Mouse (Mus musculus) limb, embryonic 12.5 days (tissue): ENCODE data around the gene Prph. TPM values are rescaled to one million over a fixed set of nuclear protein-coding genes. Genes with fewer than 3 reads are reported as not detected.
A peak's percentile ranks its signal among the peaks of the same experiment; 100 is the strongest.

Experiments used
- ATAC-seq: fragments of 200-750 bp; cut with Nextera tagmentation; 2 replicates; pipeline ENCODE4 v1.8.0; 2017; ENCODE audit warnings: low read depth, moderate TSS enrichment; ENCODE audit not compliant: insufficient number of reproducible peaks, insufficient read depth, low FRiP score, low TSS enrichment
- H3K27ac ChIP-seq: fragments of 300-500 bp; sonication (generic); 2 replicates; pipeline ENCODE4 v1.5.1; 2016; ENCODE audit warnings: mild to moderate bottlenecking, moderate library complexity
- H3K27me3 ChIP-seq: fragments of 300-500 bp; sonication (generic); 2 replicates; pipeline ENCODE4 v1.6.1; 2016; ENCODE audit warnings: mild to moderate bottlenecking, moderate library complexity
- H3K36me3 ChIP-seq: fragments of 300-500 bp; sonication (generic); 2 replicates; pipeline ENCODE4 v1.6.1; 2016; ENCODE audit warnings: mild to moderate bottlenecking, moderate library complexity
- H3K4me1 ChIP-seq: fragments of 300-500 bp; sonication (generic); replicated peaks from 2 replicates; pipeline ENCODE4 v1.6.1; 2016
- H3K4me2 ChIP-seq: fragments of 300-500 bp; sonication (generic); 2 replicates; pipeline ENCODE4 v1.6.1; 2016; ENCODE audit warnings: mild to moderate bottlenecking, moderate library complexity
- H3K4me3 ChIP-seq: fragments of 300-500 bp; sonication (generic); replicated peaks from 2 replicates; pipeline ENCODE4 v1.5.1; 2016; ENCODE audit warnings: mild to moderate bottlenecking
- H3K9ac ChIP-seq: fragments of 300-500 bp; sonication (generic); replicated peaks from 2 replicates; pipeline ENCODE4 v1.6.1; 2016; ENCODE audit warnings: mild to moderate bottlenecking, moderate library complexity
- H3K9me3 ChIP-seq: fragments of 300-500 bp; sonication (generic); 2 replicates; pipeline ENCODE4 v1.6.1; 2016; ENCODE audit warnings: mild to moderate bottlenecking, moderate library complexity
- WGBS: fragments of 180-500 bp; shearing (Covaris S2); methylation state at CpG from one replicate; pipeline ENCODE4 v1.1.7; 2016; 5-methylcytosine and 5-hydroxymethylcytosine counted together
- polyA plus RNA-seq: library from polyadenylated mRNA; unstranded; fragments of >200 nt; fragmentation: Nextera tagmentation; extraction: Ambion mirVana; gene quantifications from 2 replicates; pipeline ENCODE4 v1.2.1, GENCODE M21; 2016

Gene Prph
- polyA plus RNA-seq, 1 experiment from 2014 or later, result 5.1 TPM

DNA sequence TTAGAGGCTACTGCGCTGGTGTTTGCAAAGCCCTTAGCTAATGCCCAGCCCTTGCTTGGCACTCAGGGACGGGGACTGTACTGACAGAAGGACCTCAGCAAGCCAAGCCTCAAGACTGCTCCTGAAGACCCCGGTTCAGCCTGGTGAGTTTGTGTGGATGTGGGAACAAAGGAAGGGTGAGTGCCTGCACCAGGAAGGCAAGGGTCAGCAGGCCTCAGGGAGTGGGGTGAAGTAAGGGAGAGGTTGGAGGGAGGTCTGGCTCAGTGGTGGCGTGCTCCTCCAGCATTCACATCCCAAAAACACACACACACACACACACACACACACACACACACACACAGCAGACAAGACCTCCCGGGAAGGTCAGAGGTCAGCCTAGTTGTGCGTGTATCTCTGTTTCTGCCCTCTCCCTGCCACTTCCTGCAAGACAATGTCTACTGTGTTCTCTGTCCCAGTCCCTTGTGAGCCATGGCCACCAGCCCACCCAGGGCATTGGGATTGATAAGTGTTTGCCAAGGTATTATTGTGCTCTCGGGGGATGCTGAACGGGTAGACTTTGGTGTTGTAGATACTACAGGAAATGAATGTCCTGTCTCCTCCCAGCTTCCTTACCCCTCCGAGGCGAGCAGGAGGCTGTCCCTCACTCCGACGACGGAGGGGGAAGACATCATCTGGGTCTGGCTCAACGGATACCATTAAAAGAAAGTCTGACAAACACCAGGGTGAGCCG, 23.4 kb downstream of the Prph start:
- H3K4me3 ChIP-seq, result no peak overlapping the region
- H3K4me1 ChIP-seq, result peaks cover 20% of the 10 kb centered on the region
- no peak overlapping the region for H3K4me2 ChIP-seq
- H3K9me3 ChIP-seq, result no peaks in the 10 kb centered on the region
- 84% methylated on average over 15 of the region's 15 CpGs for WGBS
- no peak overlapping the region for H3K27ac ChIP-seq
- H3K36me3 ChIP-seq, result peaks cover 61% of the 10 kb centered on the region
- peaks cover 12% of the 10 kb centered on the region for H3K27me3 ChIP-seq
- no peak for ATAC-seq
- peak overlapping the region; percentile 13; the same call in 1 of the 2 replicates for H3K9ac ChIP-seq

DNA sequence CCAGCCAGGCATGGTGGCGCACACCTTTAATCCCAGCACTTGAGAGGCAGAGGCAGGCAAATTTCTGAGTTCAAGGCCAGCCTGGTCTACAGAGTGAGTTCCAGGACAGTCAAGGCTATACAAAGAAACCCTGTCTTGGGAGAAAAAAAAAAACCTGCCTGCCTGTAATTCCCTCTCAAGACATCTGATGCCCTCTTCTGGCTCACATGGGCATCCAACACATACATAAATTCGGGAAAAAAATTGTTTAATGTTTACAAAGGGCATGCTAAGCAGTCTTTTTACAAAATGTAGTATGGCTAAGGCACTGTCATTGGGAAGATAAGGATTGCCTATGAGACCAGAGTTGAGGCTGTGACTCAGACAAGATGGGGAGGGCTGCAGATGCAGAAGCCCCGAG, 24.8 kb downstream of the Prph start:
- H3K9me3 ChIP-seq, result no peaks in the 10 kb centered on the region
- H3K4me3 ChIP-seq, result no peak overlapping the region
- peaks cover 63% of the 10 kb centered on the region for H3K36me3 ChIP-seq
- no peak for ATAC-seq
- WGBS, result 85% methylated on average over 3 of the region's 3 CpGs
- H3K27ac ChIP-seq, result no peak overlapping the region
- H3K9ac ChIP-seq, result no peak overlapping the region
- peaks cover 27% of the 10 kb centered on the region for H3K27me3 ChIP-seq
- no peak overlapping the region for H3K4me2 ChIP-seq
- peaks cover 25% of the 10 kb centered on the region for H3K4me1 ChIP-seq

DNA sequence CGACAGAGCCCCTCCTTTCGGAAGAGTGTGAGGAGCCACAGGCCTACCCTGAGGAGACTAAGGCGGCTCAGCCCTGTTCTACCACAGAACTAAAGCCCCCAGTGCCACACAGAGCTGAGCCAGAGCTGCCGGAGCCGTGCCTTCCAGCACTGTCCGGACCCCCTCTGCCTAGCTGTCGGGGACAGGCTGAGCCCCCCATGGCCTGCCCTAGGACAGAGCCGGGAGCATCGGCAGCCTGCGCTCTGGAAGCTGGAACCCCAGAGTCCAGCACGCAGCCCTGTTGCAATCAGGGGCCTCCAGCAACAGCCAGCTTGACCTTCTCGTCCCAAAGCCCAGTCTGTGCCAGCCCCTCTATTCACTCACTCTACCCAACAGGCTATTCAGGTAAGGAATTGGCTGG, 27.3 kb downstream of the Prph start:
- Histone ChIP-seq H3K36me3 (peaks cover 53% of the 10 kb centered on the region), H3K9ac (no peak overlapping the region), H3K4me1 (peaks cover 16% of the 10 kb centered on the region), H3K4me2 (no peak overlapping the region), H3K9me3 (peaks cover 1% of the 10 kb centered on the region; the same call in 1 of the 2 replicates), H3K27ac (no peak overlapping the region), H3K4me3 (no peak overlapping the region), H3K27me3 (peaks cover 52% of the 10 kb centered on the region)
- 92% methylated on average over 12 of the region's 12 CpGs for WGBS
- no peak for ATAC-seq

DNA sequence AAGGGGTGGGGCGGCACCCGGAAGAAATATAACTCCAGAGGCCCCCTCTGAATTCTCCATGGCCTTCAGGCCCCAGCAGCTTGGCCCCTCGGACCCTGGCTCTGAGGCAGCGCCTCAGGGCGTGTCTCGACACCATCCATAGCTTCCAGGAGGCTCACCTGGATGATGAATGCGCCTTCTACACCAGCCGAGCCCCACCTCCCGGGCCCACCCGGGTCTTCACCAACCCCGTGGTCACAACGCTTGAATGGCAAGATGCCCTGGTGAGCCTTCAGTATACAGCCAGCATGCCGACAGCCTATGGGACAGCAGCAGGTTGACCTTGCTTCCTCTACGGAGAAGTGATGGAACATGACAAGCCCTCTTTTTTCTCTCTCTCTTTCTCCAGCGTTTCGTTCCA, 27.9 kb downstream of the Prph start:
- H3K36me3 ChIP-seq, result peaks cover 48% of the 10 kb centered on the region

DNA sequence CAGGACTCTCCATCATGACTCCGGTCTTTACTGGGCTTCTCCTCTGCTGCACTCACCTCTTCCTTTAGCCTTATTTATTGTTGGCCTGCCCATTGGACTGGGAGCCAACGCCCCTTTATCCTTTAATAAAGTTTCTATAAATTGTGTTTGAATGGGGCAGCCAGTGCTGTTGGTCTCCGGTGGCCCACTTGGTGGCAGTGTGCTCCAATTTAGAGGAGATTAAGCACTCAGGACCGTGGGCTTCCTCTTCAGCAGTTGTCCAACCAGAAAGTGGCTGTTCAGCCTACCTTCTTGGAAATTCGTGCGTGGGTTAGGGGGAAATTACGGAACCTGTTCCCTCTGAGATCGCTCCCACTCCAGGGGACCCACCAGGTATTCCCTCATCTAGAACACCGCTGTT, 28.3 kb downstream of the Prph start:
- Histone ChIP-seq H3K4me1 (peaks cover 17% of the 10 kb centered on the region), H3K27me3 (peaks cover 61% of the 10 kb centered on the region), H3K9ac (no peak overlapping the region), H3K4me3 (no peak overlapping the region), H3K27ac (no peak overlapping the region), H3K9me3 (peaks cover 3% of the 10 kb centered on the region; the same call in 1 of the 2 replicates), H3K36me3 (peaks cover 44% of the 10 kb centered on the region), H3K4me2 (no peak overlapping the region)
- ATAC-seq, result no peak
- 66% methylated on average over 9 of the region's 9 CpGs for WGBS

More for the DNA sequence above, 27.9 kb downstream of the Prph start:
- Histone ChIP-seq H3K9ac (no peak overlapping the region), H3K4me2 (no peak overlapping the region), H3K4me3 (no peak overlapping the region), H3K27me3 (peaks cover 57% of the 10 kb centered on the region), H3K27ac (no peak overlapping the region), H3K4me1 (peaks cover 13% of the 10 kb centered on the region), H3K9me3 (peaks cover 3% of the 10 kb centered on the region; the same call in 1 of the 2 replicates)
- ATAC-seq, result no peak
- 89% methylated on average over 16 of the region's 16 CpGs for WGBS

DNA sequence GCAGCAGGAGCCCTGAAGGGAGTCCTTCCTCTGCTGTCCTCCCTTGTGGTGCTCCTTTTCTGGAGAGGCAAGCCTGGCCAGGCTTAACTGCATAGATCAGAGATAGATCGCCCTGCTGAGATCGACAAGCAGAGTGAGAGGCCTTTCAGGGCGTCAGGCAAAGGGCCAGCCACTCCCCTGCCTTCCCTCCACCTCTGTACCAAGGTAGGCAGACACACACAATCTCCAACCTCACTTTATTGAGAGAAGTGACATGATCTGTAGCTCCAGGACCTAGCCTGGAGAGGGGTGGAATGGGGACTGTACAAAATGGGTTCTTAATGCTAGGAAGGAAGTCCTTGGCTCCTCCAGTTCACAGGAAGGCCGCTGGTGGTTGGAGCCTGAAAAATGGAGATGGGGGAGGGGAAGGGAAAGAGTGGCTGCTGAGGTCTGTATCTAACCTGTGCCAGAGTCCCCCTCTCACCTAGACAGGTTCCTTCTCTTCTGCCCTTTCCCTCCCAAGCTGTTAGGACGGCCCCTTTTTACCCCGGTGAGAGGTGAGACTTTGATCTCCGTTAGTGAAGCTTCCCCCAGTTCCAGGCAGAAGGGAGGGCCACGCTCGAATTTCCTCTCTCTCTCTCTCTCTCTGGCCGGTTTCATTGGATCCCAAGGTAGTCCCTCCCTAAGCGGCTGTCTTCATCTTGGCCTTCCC, 29.0 kb downstream of the Prph start:
- peaks cover 3% of the 10 kb centered on the region; the same call in 1 of the 2 replicates for H3K9me3 ChIP-seq
- peak overlapping the region; percentile 26; the same call in 1 of the 2 replicates for H3K4me2 ChIP-seq
- no peak overlapping the region for H3K27ac ChIP-seq
- peak overlapping the region; percentile 12; the same call in 1 of the 2 replicates for H3K4me3 ChIP-seq
- WGBS, result 6% methylated on average over 11 of the region's 11 CpGs
- peaks cover 69% of the 10 kb centered on the region for H3K27me3 ChIP-seq
- H3K36me3 ChIP-seq, result peaks cover 36% of the 10 kb centered on the region
- H3K9ac ChIP-seq, result no peak overlapping the region
- peaks cover 14% of the 10 kb centered on the region for H3K4me1 ChIP-seq
- no peak for ATAC-seq

DNA sequence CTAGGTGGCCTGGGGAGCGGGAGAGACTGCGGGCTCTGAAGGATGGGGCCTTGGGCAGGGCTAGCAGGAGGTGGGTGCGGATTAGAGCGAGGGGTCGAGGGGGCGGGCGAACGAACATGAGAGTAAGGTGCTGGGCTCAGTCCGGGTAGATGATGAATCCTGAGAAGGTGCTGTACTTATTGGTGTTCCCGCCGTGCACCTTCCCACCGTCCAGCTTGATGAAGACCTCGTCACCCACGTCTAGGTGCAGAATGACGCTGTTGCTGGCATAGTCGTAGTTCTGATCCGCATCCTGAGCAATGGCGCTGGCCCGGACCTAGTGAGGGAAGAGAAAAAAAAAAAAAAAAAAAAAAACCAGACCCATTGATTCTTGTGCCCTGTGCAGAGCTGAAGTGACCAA, 29.6 kb downstream of the Prph start:
- Histone ChIP-seq H3K4me2 (peak overlapping the region; percentile 26; the same call in 1 of the 2 replicates), H3K9ac (no peak overlapping the region), H3K36me3 (peaks cover 35% of the 10 kb centered on the region), H3K27me3 (peaks cover 75% of the 10 kb centered on the region), H3K27ac (no peak overlapping the region), H3K4me1 (peaks cover 14% of the 10 kb centered on the region), H3K9me3 (peaks cover 3% of the 10 kb centered on the region; the same call in 1 of the 2 replicates), H3K4me3 (peak overlapping the region; percentile 12; the same call in 1 of the 2 replicates)
- no peak for ATAC-seq
- 7% methylated on average over 19 of the region's 19 CpGs for WGBS

DNA sequence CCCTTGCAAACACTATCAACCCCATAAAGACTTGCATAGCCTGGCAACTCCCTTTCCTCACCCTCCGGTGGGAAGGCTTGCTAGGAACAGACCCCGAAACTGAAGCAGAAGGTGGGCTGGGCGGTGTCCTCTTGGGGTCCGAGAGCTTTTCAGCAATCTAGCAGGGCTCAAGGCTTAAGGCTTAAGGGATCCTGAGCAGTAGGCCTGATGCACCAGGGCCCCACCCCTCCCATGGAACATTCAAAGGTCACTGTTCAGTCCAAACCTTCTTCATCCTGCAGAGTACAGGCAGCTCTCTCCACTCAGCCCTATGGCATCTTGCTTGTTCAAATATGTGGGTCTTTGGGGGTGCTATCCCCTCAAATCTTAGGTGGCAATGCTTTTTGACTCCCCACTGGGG, 31.0 kb downstream of the Prph start:
- Histone ChIP-seq H3K27ac (no peak overlapping the region), H3K4me1 (peaks cover 14% of the 10 kb centered on the region), H3K4me3 (no peak overlapping the region), H3K36me3 (peaks cover 25% of the 10 kb centered on the region), H3K27me3 (peaks cover 89% of the 10 kb centered on the region), H3K4me2 (no peak overlapping the region), H3K9ac (no peak overlapping the region), H3K9me3 (peaks cover 3% of the 10 kb centered on the region; the same call in 1 of the 2 replicates)
- WGBS, result 63% methylated on average over 4 of the region's 4 CpGs
- no peak for ATAC-seq

DNA sequence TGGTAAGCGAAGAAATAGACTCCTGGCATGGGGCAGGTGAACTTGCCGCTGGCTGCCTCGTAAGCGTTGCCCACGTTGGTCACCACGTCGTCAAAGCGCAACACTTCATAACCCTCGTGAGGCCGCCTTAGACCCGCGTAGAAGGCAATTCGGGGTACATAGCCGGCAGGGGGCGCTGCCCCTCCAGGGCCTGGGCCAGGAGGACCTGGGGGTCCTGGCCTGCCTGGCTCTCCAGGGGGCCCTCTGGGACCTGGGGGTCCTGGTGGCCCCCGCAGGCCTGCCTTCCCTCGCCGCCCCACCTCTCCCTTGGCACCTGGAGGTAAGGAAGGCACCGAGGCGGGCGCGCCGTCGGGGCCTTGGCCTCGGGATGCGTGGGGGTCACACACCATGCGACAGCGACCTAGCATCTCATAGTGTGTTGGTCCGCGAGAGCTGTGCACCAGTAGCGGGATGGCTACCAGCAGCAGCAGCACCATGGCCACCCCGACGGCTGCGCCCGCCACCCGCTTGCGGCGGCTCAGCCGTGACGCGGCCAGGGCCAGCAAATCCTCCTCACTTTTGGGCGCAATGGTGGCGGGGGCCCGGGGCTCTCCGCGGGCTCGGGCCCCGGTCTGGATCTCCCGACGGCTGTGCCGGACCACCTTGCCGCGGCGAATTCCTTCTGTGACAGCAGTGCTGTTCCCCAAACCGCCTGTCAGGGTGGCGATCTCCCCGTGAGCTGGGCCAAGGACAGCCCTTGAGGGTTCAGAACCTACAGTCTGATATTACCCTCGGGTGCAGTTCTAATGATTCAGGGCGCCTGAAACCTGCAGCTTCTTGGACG, 32.5 kb downstream of the Prph start, which contains the start of gene C1ql4:
C1ql4 (minus strand) TSS at position 565 of the 823 bp plus-strand sequence.
- 9% methylated on average over 60 of the region's 60 CpGs for WGBS
- H3K9me3 ChIP-seq, result peaks cover 3% of the 10 kb centered on the region; the same call in 1 of the 2 replicates
- H3K36me3 ChIP-seq, result peaks cover 11% of the 10 kb centered on the region
- peak within 1 kb of the TSS; percentile 50 for H3K4me2 ChIP-seq
- no peak within 1 kb of the TSS for H3K27ac ChIP-seq
- ATAC-seq, result no peak
- peaks cover 100% of the 10 kb centered on the region for H3K27me3 ChIP-seq
- H3K4me3 ChIP-seq, result peak within 1 kb of the TSS; percentile 30
- peak within 1 kb of the TSS; percentile 35; the same call in 1 of the 2 replicates for H3K9ac ChIP-seq
- H3K4me1 ChIP-seq, result peaks cover 14% of the 10 kb centered on the region

DNA sequence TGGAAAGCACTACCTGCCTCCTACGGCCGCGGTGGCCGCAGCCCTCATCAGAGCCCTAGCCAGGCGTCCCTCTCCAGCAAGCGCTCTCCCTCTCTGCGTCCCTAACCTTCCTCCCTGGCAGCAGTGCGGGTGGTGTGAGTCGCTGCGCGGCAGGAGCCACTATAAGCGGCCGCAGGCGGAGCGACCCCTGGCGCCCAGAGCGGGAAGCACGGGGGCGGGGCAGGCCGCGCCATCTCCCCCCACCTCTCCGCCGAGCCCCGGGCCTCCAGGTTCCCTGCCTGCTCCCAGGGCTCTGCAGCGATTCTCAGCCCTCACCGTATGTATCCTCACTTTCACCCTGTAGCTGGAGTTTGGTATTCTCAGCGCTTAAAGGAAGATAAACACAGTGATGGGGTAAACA, 33.3 kb downstream of the Prph start:
- Histone ChIP-seq H3K27ac (no peak overlapping the region), H3K36me3 (peaks cover 2% of the 10 kb centered on the region), H3K4me2 (peak overlapping the region; percentile 50), H3K9me3 (peaks cover 3% of the 10 kb centered on the region; the same call in 1 of the 2 replicates), H3K27me3 (peaks cover 100% of the 10 kb centered on the region), H3K4me3 (peak overlapping the region; percentile 30), H3K9ac (peak overlapping the region; percentile 35; the same call in 1 of the 2 replicates), H3K4me1 (peaks cover 17% of the 10 kb centered on the region)
- 0% methylated on average over 26 of the region's 27 CpGs for WGBS
- ATAC-seq, result peak; percentile 52; the same call in 1 of the 2 replicates
